Mouse (Mus musculus): ENCODE results near the gene Irak1bp1. TPM values are rescaled to one million over a fixed set of nuclear protein-coding genes. Genes with fewer than 3 reads are reported as not detected.

The Irak1bp1 gene
- polyA plus RNA-seq, 1 experiment, result 17.4 TPM

DNA sequence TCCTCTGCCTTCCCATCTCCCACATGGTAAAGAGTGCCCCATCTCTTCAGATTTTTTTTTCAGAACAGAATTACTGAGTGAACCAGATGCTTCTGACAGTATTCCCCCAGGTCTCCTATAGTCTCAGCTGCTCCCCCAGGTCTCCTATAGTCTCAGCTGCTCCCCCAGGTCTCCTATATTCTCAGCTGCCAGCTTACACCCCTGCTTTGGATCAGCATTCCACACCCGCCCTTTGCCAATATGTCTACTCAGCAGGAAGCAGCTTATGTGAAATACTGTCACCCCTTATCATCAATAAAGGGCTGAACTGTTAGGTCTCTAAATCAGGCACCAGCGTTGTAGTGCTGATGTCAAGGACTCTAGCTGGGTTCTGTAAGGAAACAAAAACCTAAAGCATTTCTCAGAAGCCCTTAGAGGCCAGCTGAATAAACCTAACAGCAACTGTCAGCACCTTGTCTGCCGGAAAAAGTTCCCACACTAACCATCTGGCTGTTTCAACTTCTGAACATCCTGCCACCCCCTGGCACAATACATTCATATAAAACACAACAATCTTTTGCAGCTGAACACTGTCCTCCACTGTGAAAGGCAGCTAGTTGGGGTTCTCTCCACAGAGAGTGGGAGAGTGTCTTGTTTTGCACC lies 25.8 kb downstream of the Irak1bp1 start:
- H3K4me1 ChIP-seq (ENCODE audit: control insufficient read depth, insufficient read depth, low read length), result no peaks in the 10 kb centered on the region
- H3K4me3 ChIP-seq (replicated peaks; ENCODE audit: insufficient read depth, low read depth, low read length), result no peak overlapping the region
- WGBS, result 32% methylated on average over 3 of the region's 3 CpGs
- TF ChIP-seq POLR2A (IDR thresholded peaks at IDR 0.05; ENCODE audit: borderline replicate concordance, insufficient read depth, low read length) (no peak), CTCF (IDR thresholded peaks at IDR 0.05; ENCODE audit: borderline replicate concordance, insufficient read depth, low read depth, low read length) (no peak)
- no peak overlapping the region; the same call in 1 of the 2 replicates for H3K27ac ChIP-seq (ENCODE audit: insufficient read depth, low read length)
- H3K27me3 ChIP-seq (ENCODE audit: control insufficient read depth, insufficient read depth, low read length), result no peaks in the 10 kb centered on the region
- DNase-seq, result no peak

GRCm38 (mm10) chr9:82856241-82856640 lies 26.9 kb downstream of the Irak1bp1 start:
- no peak for TF ChIP-seq POLR2A (IDR thresholded peaks at IDR 0.05; ENCODE audit: borderline replicate concordance, insufficient read depth, low read length)
- TF ChIP-seq CTCF (IDR thresholded peaks at IDR 0.05; ENCODE audit: borderline replicate concordance, insufficient read depth, low read depth, low read length), result no peak
- Histone ChIP-seq H3K27me3 (ENCODE audit: control insufficient read depth, insufficient read depth, low read length) (no peaks in the 10 kb centered on the region), H3K4me3 (replicated peaks; ENCODE audit: insufficient read depth, low read depth, low read length) (no peak overlapping the region), H3K27ac (ENCODE audit: insufficient read depth, low read length) (no peak overlapping the region), H3K4me1 (ENCODE audit: control insufficient read depth, insufficient read depth, low read length) (no peaks in the 10 kb centered on the region)
- 42% methylated on average over 4 of the region's 4 CpGs for whole genome bisulfite sequencing
- no peak for DNase-seq

DNA sequence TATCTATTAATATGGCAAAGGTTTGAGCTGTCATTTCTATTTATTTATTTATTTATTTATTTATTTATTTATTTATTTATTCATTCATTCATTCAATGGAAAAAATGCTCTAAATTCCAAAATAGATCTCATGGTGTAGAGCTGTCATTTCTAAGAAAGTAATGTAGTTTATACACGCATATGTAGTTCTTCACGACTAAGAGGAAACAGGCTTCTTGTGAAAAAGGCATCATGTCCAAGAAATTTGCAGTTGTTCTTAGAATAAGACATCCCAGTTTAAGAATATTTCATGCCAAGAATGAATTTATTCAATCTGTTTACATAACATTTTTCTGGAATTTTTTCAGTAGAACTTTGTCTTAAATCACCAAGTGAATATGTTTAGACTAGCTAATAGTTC lies 31.5 kb downstream of the Irak1bp1 start:
- no peak for DNase-seq
- no peak overlapping the region for H3K4me3 ChIP-seq (replicated peaks; ENCODE audit: insufficient read depth, low read depth, low read length)
- no peaks in the 10 kb centered on the region for H3K27me3 ChIP-seq (ENCODE audit: control insufficient read depth, insufficient read depth, low read length)
- WGBS, result 94% methylated on average over 2 of the region's 2 CpGs
- peaks cover 2% of the 10 kb centered on the region; the same call in 1 of the 2 replicates for H3K4me1 ChIP-seq (ENCODE audit: control insufficient read depth, insufficient read depth, low read length)
- TF ChIP-seq CTCF (IDR thresholded peaks at IDR 0.05; ENCODE audit: borderline replicate concordance, insufficient read depth, low read depth, low read length), result no peak
- no peak for TF ChIP-seq POLR2A (IDR thresholded peaks at IDR 0.05; ENCODE audit: borderline replicate concordance, insufficient read depth, low read length)
- no peak overlapping the region for H3K27ac ChIP-seq (ENCODE audit: insufficient read depth, low read length)

GRCm38 (mm10) chr9:82861316-82861715 lies 32.0 kb downstream of the Irak1bp1 start:
- Histone ChIP-seq H3K4me1 (ENCODE audit: control insufficient read depth, insufficient read depth, low read length) (peaks cover 2% of the 10 kb centered on the region; the same call in 1 of the 2 replicates), H3K27ac (ENCODE audit: insufficient read depth, low read length) (no peak overlapping the region), H3K4me3 (replicated peaks; ENCODE audit: insufficient read depth, low read depth, low read length) (no peak overlapping the region), H3K27me3 (ENCODE audit: control insufficient read depth, insufficient read depth, low read length) (no peaks in the 10 kb centered on the region)
- WGBS, result 37% methylated on average over 4 of the region's 4 CpGs
- no peak for TF ChIP-seq POLR2A (IDR thresholded peaks at IDR 0.05; ENCODE audit: borderline replicate concordance, insufficient read depth, low read length)
- no peak for TF ChIP-seq CTCF (IDR thresholded peaks at IDR 0.05; ENCODE audit: borderline replicate concordance, insufficient read depth, low read depth, low read length)
- DNase-seq, result peak in 1 of 2 experiments; percentile 12

DNA sequence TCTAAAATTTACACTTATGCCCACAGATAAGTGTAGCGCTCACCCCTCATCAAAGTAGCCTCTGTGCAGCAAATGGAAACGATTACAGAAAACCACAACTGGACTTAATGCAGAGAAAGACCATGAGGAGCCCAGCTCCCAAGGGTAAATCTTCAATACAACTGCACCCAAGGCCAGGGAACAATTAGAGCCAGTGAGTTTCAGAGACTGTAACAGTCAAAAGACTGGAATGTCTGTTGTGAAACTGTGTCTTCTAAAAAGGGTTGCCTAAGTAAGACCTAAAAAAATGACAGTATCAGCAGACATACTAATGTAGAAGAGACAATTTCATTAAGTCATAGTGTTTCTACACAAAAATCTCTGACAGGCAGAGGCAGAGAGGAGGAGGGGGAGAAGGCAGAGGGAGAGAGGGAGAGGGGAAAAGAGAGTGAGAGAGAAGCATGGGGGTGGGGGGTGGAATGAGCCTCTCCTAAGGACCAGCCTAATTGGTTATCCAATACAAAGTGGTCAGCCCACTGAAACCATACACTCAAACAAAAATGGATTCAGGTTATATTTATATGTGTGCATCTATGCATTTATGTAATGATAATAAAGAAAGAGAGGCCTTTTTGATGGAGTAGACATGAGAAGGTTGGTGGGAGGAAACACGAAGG lies 32.6 kb downstream of the Irak1bp1 start:
- Histone ChIP-seq H3K4me1 (ENCODE audit: control insufficient read depth, insufficient read depth, low read length) (peaks cover 2% of the 10 kb centered on the region; the same call in 1 of the 2 replicates), H3K27ac (ENCODE audit: insufficient read depth, low read length) (no peak overlapping the region)
- WGBS, result 91% methylated on average over 3 of the region's 3 CpGs

GRCm38 (mm10) chr9:82866121-82866520 lies 36.8 kb downstream of the Irak1bp1 start:
- TF ChIP-seq CTCF (IDR thresholded peaks at IDR 0.05; ENCODE audit: borderline replicate concordance, insufficient read depth, low read depth, low read length) (no peak), POLR2A (IDR thresholded peaks at IDR 0.05; ENCODE audit: borderline replicate concordance, insufficient read depth, low read length) (no peak)
- H3K27ac ChIP-seq (ENCODE audit: insufficient read depth, low read length), result no peak overlapping the region
- no peaks in the 10 kb centered on the region for H3K27me3 ChIP-seq (ENCODE audit: control insufficient read depth, insufficient read depth, low read length)
- no peak for DNase-seq
- peaks cover 2% of the 10 kb centered on the region; the same call in 1 of the 2 replicates for H3K4me1 ChIP-seq (ENCODE audit: control insufficient read depth, insufficient read depth, low read length)
- H3K4me3 ChIP-seq (replicated peaks; ENCODE audit: insufficient read depth, low read depth, low read length), result no peak overlapping the region
- WGBS, result 92% methylated on average over 1 of the region's 1 CpGs

More for the DNA sequence above, 32.6 kb downstream of the Irak1bp1 start:
- no peak for DNase-seq
- Histone ChIP-seq H3K27me3 (ENCODE audit: control insufficient read depth, insufficient read depth, low read length) (no peaks in the 10 kb centered on the region), H3K4me3 (replicated peaks; ENCODE audit: insufficient read depth, low read depth, low read length) (no peak overlapping the region)
- TF ChIP-seq POLR2A (IDR thresholded peaks at IDR 0.05; ENCODE audit: borderline replicate concordance, insufficient read depth, low read length) (no peak), CTCF (IDR thresholded peaks at IDR 0.05; ENCODE audit: borderline replicate concordance, insufficient read depth, low read depth, low read length) (no peak)

GRCm38 (mm10) chr9:82867698-82868097 lies 38.4 kb downstream of the Irak1bp1 start:
- DNase-seq, result no peak
- Histone ChIP-seq H3K4me1 (ENCODE audit: control insufficient read depth, insufficient read depth, low read length) (peaks cover 2% of the 10 kb centered on the region; the same call in 1 of the 2 replicates), H3K27ac (ENCODE audit: insufficient read depth, low read length) (no peak overlapping the region), H3K27me3 (ENCODE audit: control insufficient read depth, insufficient read depth, low read length) (no peaks in the 10 kb centered on the region), H3K4me3 (replicated peaks; ENCODE audit: insufficient read depth, low read depth, low read length) (no peak overlapping the region)
- no peak for TF ChIP-seq POLR2A (IDR thresholded peaks at IDR 0.05; ENCODE audit: borderline replicate concordance, insufficient read depth, low read length)
- TF ChIP-seq CTCF (IDR thresholded peaks at IDR 0.05; ENCODE audit: borderline replicate concordance, insufficient read depth, low read depth, low read length), result no peak
- WGBS, result 92% methylated on average over 3 of the region's 3 CpGs

DNA sequence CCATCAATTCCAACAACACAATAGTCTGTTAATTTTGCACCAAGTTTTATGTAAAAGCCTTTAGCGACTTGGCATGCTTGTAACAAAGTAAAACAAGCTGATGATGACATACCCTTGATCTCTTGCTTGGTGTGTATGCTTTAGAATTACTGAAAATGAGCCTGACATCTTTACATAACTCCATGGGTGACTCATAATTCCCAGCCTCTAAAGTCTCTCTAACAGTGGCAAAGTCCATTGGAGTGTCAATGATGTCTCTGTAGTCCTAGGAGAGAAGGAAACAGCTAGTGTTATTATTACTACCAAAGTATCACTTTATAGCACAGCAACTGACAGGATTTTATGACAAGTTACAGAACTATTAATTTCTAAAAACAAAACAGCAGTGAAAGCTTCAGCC lies 47.7 kb downstream of the Irak1bp1 start:
- no peak for DNase-seq
- H3K4me3 ChIP-seq (replicated peaks; ENCODE audit: insufficient read depth, low read depth, low read length), result no peak overlapping the region
- H3K4me1 ChIP-seq (ENCODE audit: control insufficient read depth, insufficient read depth, low read length), result no peaks in the 10 kb centered on the region
- H3K27ac ChIP-seq (ENCODE audit: insufficient read depth, low read length), result no peak overlapping the region
- WGBS, result 87% methylated on average over 1 of the region's 1 CpGs
- H3K27me3 ChIP-seq (ENCODE audit: control insufficient read depth, insufficient read depth, low read length), result no peaks in the 10 kb centered on the region
- TF ChIP-seq POLR2A (IDR thresholded peaks at IDR 0.05; ENCODE audit: borderline replicate concordance, insufficient read depth, low read length), result no peak
- no peak for TF ChIP-seq CTCF (IDR thresholded peaks at IDR 0.05; ENCODE audit: borderline replicate concordance, insufficient read depth, low read depth, low read length)

All from cerebellum, adult 2 months (tissue).